Mouse (Mus musculus): ENCODE data around the gene Macrod2.

Gene Macrod2

DNA sequence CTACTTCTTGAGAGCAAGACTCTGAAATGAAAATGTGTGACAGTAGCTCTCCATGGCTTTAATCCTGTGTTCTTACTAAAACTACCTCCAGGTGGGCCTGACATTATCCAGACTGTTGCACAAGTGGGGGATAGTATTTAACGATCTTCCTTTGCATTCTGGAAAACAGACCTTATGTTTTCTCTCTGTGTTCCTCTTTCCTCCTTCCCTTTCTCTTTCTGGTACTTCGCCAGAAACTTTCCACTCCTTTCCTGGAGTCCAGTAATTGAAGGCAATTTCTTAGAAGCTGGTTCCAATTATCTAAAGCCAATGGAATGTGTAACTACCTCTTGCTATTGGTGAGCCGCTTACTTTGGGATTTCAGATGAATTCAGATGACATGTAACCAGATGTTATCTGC, 897.7 kb downstream of the Macrod2 start:
- no peak for DNase-seq (ENCODE audit: low read depth, low spot score)

DNA sequence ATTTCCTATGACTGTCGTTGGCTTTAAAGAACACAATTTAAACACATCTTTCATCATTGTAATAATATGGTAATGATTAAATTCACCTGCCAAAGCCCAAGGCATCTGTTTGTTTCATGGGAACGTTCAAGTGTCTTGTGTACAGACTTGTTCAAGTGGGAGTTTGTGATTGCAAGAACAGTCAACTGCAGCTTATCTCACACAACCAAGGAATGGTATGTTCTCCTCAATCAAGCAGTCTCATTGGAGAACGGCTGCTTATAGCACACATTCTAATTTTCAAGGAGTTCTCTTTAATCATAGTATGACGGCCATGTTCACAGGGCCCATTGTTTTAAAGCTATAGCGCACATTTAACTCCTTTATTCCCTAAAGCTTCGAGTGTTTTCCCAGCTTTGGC, 904.1 kb downstream of the Macrod2 start:
- no peak for DNase-seq (ENCODE audit: low read depth, low spot score)

DNA sequence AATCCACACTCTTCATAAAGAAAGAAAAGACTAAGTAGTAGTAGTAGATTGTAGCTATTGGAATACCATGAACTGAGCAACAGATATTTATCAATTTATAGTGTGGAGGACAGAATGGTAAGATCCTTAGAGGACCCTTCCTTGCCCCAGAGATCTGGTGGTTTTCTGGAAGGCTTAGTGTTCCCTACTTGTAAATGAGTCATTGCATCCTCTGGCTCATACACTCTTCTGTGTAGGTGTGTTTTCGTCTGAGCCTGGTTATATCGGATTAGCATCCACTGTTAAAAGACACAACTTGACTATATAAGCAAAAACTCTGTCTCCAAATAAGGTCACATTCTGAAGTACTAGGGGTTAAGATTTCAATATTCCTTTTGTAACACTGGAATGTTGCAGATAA, 905.9 kb downstream of the Macrod2 start:
- DNase-seq (ENCODE audit: low read depth, low spot score) = no peak

DNA sequence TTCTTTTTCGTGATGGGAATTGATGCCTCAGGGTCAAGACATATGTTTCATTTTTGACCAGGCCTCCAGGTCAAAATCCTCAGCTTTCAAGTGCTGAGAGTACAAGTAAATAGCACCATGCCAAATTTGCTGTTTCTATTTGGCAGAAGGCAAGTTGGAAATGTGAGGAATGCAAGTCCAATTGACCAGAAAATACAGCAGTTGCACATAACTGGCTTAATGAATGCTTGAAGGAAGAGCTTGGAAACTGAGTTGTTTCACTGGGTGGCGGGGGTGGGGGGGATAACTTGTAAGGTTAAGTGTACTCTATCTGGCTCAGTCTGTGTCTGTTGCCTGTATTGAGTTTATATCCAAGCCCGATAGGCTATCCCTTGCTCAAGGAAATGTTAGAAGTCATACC, 913.3 kb downstream of the Macrod2 start:
- DNase-seq (ENCODE audit: low read depth, low spot score) = no peak

DNA sequence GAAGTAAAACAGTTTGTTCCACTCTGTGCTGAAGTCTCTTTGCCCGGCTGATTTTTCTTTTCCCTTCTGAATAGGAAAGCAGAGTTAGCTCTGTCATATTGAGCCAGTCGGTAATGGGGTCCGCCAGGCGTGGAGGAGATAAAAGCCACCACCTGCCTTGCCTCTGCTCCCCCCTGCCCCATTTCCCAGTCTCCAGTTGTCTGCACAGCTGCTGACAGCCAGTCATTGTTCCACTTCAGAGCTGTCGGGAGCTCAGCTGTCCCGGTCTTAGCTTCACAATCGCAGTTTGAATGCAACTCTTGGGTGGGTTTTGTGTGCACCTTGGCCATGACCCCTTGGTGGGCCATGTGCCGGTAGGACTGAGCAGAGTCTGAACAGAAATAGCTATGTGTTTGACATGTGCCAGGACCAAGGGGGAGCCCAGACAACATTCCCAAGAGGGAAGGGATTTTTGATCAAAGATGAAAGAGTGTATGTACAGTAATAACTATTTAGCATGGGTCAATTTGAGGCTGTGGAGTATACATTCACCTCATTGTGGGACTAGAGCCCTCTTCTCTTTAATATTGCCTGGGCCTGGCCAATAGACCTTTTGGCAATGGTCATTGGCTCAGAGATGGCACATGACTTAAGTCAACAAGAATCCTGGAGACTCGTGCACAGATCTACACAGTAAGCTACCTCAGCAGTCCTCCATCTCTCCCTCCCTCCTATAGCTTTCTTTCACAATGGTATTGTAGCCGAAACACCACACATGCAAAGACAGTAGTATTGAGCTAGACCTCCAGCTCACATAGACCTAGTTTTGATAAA, 917.2 kb downstream of the Macrod2 start:
- DNase-seq (ENCODE audit: low read depth, low spot score) = no peak

DNA sequence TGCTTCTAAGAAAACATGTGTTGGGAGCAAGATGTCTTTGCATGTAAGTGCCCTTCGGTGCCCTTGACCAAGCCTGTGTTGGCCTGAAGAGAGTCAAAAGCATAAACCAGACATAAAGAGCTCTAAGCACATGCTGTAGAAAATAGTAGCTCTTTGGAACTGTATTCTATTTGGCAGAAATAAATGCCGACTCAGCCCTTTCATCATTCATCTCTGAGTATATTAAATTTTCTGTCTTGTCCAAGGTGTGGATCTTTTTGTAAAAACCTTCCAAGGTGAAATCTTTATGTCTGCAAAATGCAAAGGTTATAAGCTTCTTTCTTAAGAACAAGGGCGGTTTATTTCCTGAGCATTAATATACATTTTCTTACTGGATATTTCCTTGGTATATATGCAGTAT, 920.2 kb downstream of the Macrod2 start:
- DNase-seq (ENCODE audit: low read depth, low spot score) = no peak

DNA sequence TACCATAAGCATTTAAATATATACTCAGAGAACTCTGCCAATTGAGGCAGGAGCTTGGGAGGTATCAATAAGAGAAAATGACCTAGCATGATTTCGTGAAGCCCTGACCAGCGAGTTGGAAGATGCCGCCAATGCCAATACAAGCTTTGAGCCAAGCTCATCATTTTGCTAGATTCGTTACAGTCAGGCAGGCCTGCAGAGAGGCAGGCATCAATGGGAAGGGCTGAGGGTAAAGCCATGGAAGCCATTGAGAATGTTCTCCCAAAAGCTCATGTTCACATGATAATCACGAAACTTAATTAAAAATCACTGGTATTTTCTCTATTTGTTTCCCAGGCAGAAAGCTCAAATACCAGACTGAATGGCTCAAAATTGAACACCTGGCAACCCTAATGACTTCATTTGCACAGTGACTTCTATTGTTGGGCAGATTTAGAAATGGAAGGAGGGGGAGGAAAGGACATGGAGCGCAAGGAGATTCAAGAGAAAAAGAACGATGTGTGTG, 928.9 kb downstream of the Macrod2 start:
- DNase-seq (ENCODE audit: low read depth, low spot score) = no peak

DNA sequence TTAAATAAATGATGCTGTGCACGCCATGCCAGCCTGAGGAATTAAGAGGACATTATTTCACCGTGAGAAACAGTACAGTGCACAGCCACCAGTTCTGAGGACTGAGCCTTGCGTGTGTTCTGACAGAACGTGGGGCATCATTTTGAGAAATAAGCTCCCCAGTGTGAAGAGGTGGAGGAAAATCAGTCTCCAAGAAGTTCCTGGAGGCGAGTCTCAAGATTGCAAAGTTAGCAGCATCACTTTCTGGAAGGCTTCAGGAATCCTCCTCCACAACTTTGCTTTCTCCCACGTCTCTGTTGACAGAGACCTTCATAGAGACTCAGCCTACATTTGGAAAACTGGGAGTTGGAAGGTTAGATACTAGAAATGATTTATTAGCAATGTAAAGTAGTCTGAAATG, 932.2 kb downstream of the Macrod2 start:
- no peak for DNase-seq (ENCODE audit: low read depth, low spot score)

DNA sequence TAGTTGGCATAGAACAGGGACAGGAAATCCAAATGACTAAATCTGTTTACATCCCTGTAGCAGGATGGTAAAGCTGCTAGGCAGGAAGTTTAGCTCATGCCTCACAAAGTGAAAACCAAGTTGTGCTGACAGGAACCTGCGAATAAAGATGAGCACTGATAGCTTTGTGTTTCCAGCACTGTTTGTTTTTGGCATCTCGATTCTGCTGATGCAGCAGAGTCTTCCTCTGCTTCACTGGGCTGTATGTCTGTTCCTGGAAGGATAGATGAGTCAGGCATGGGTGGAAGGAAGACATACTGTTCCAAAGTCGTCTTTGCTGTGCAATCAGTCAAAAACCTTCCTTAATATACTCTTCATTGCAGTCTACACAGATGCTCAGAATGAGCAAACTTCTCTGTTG, 942.6 kb downstream of the Macrod2 start:
- DNase-seq (ENCODE audit: low read depth, low spot score) = no peak

DNA sequence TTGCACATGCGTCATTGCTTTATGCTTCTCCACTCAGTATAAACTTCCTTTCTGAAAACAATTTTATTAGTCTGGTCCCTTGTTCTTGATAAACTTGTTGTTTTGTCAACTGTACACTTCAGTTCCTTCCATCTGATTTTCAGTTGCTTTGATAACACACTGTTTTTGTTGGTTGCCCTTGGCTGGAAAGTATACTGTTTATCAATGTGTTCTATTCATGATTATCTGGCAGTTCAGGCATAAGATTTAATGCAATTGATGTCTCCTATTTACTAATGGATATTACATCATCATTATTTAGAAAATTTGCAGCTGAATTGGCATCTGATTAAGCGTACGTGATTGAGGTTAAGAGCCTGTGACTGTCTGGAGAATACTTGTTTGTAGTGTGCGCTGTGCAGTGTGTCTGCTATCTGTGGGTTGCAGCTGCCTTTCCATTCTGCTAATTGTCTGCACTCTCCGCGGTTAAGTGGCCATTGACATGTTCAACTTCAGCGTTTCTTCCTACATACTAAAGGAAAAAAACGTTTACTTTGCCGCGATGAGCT, 949.0 kb downstream of the Macrod2 start:
- no peak for DNase-seq (ENCODE audit: low read depth, low spot score)

DNA sequence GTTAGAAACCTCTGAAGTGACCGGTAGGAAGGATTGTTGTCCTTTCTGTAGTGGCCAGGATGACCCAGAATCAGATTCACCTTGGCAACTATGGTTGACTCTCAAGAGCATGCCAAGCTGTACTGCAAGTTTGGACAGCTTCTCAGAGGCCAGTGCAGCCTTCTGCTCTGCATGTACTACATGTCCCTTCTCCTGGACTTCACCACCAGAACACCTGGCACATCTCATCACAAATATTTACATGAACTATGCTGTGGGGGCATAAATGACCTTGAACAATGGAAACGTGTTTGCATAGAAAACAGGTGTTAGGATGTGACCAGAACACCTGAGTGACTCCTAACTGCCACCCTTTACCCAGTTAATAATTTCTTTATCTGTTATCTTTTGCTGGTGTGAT, 957.5 kb downstream of the Macrod2 start:
- no peak for DNase-seq (ENCODE audit: low read depth, low spot score)

DNA sequence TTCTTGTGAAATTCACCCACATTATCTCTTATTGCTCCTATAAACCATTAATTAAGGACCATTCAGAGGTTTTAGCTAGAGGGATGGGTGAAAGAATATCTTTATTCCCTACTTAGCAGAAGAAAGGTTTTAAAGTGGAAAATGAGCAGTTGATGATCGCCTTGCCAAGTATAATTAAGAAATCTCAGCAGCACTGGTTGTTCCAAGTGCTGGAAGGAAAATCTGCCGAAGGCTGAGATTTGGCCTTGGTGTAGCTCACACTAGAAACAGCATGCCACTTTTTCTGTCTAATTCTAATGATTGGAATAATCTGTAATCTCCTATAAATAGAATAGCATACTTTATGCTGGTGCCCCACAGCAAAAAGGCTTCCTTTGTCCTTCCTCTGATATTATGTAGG, 993.5 kb downstream of the Macrod2 start:
- DNase-seq (ENCODE audit: low read depth, low spot score) = no peak

DNA sequence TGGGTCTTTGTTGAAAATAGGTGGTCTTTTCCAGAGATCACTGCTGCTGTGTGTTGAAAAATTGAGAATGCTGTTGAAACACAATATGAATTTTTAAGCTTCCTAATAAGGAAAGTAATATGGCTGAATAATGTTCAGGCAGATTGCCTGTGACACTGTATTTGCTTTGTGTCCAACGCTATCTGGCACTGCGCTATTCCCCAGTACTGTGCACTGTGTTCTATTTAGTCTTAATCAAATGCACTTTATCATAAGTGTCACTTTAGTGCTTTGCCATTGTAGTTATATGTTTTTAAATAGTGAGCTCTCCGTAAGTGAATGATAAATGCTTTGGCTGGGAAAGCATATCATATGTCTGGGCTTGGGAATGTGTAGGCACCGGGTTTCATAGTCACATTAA, 996.1 kb downstream of the Macrod2 start:
- DNase-seq (ENCODE audit: low read depth, low spot score) = no peak

DNA sequence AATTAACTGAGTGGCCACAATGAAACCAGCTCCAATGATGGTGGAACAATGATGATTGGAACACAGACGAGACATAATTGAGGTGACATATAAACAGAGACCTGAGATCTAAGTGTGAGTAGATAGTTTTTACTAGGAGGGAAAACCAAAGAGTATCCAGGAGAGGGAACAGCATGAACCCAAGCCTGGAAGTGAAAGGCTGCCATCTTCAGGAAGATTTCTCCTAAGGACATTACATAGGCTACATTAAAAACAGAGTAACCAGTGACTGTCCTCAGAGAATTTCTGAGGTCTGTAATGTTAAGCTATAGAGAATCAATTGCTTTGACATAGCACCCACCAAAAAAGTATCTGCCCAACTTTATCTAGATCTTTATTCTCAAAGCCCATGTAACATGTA, 999.7 kb downstream of the Macrod2 start:
- no peak for DNase-seq (ENCODE audit: low read depth, low spot score)

DNA sequence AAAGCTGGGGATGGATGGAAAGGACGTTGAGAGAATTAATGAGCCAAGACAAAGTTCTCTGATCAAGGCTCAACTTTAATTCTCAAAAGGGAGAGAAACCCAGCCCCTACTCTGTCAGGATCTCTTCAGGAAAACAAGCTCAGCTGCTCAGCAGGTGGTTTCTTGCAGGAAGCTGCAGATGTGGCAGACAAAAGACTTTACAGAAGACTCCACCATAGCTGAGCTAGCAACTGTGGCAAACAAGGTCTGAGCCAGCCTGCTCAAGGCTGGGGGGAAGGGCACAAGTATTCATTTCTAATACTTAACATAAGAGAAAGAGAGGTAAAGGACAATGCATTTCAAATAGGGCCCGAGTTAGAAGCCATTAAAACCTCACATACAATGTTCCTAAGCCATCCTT, 1013.7 kb downstream of the Macrod2 start:
- DNase-seq (ENCODE audit: low read depth, low spot score) = no peak

DNA sequence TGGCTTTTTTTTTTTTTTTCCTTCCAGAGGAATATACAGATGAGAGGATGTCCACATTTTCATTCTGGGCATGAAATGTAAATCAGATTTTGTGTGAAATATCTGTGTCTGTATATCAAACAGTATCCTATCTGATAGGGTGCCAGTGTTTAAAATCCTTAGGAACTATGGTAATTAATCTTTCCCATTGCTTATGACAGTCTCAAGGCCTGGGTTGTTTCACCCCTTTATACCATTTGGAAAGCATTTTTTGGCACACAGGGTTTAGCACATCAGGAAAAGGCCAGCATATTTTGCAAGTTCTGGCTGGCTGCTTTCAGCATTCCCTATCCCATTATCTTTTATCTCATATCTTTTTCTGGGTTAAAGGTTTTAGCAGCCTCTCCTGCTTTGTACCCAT, 1021.3 kb downstream of the Macrod2 start:
- DNase-seq (ENCODE audit: low read depth, low spot score) = no peak

DNA sequence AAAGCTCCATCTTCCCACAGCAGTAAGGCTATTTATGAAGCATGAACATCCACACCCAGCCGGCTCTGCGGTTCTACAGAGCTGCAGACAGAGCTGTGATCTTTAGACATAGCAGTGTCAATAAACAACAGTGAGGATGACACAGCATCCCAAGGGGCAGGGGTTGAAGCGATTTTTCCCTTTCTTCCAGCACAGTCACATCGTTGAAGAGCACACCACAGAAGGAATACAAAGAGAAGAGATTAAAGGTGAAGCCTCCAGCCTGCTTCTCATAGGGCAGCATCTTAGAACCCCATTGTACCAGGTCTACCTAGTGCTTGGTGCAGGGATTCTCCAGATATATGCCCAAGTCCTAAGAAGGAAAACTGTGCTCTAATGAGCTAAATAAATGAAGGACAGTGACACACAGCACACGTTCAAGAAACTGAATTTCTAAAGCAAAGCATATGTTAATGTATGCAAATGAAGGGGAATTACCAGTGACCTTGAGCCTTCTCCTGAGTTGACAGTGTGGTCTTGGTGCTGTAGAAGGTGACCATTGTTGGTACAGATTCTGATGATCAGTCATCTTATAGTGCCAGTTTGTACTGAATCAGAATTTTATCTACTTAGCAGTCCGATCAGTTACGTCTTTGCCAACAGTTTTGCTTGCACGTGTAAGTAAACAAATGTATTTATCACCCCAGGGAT, 1021.9 kb downstream of the Macrod2 start:
- DNase-seq (ENCODE audit: low read depth, low spot score) = no peak

DNA sequence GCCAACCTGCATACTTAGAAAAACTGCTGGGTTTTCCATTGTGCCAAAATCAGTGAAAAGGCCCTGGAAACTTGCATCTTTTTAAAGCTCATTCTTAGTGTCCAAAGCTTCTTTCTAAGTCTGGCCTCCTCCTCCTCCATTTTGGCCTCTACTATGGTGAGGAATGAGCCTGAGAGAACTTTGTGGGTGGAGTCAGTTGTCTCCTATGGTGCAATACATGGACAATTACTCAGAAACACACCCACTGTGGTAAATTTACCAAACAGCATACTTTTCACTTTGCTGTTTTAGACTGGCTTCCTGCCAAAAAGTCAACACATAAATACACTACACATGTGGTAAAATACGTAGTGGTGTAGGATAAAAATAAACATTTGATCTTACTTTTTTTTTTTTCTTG, 1024.7 kb downstream of the Macrod2 start:
- DNase-seq (ENCODE audit: low read depth, low spot score) = no peak

DNA sequence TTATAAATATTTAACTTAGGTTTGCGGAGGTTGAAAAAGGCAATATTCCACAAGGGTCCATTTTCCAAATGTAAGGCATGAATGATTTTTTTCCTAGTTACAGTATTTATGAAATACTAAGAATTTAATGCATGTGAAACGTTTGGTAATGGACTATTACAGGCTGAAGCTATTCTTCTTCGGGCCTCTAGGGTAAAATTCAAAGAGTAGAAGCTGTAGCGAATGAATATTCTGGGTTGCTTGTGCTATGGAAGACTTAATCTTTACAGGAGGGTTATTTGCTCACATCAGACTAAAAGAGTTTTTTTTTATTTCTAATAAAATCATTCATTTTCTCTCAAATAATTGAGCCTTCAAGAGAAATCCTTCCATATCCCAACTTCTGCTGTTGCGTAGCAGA, 1039.0 kb downstream of the Macrod2 start:
- DNase-seq (ENCODE audit: low read depth, low spot score) = no peak

DNA sequence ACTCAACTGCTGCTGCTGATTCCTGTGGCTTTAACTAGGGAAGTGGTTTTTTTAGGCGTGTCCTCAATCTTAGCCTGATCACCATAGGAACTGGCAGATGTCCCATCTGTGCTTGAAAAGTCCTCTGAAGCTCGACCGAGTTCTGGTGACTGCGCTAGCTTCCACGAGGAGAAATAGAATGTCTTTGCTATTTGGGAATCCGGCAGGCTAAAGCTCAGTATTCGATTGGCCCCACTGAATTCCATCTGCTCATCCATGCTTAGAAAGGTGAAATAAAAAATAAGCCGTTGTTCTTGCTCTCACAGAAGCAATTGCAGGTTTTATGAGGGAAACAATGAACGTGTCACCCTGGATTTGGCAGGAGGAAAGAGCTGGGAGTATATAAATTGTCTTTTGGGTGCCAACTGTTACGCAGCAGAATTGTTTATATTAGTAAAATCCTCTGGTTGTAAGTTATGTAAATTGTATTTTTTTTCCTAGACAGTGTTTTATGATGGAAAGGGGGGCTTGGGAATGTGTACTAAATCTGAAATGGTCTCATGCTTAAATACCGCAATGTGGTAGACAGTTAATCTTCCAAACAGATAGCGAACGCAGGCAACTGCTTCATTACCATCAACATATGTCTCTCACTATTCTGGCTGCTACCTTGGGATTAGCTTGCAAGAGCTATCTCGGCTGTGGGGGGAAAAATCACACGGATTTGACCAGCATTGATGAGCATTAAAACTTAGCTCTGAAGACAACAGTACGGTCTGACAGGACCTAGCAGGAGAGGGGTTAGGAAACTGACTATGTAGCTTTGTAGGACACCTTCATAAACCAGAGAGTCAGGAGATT, 1039.8 kb downstream of the Macrod2 start:
- DNase-seq (ENCODE audit: low read depth, low spot score) = no peak

DNA sequence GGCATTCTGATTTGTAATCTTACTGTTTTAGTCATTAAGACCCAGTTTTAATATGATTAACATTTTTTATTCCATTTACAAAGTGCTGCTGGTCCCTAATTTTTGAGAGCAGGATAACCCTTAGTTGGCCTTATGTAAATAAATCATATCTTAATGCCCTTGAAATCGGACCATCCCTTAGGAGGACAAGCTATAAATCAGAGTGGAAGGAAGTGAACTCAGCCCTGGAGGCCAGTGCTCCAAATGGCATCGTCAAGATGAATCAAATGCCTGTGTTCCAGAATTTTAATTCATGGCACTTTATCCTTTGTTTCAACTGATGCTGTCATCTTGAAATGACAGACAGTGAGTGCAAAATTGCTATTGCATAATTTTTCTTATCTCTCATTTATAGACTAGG, 1046.8 kb downstream of the Macrod2 start:
- DNase-seq (ENCODE audit: low read depth, low spot score) = no peak

DNA sequence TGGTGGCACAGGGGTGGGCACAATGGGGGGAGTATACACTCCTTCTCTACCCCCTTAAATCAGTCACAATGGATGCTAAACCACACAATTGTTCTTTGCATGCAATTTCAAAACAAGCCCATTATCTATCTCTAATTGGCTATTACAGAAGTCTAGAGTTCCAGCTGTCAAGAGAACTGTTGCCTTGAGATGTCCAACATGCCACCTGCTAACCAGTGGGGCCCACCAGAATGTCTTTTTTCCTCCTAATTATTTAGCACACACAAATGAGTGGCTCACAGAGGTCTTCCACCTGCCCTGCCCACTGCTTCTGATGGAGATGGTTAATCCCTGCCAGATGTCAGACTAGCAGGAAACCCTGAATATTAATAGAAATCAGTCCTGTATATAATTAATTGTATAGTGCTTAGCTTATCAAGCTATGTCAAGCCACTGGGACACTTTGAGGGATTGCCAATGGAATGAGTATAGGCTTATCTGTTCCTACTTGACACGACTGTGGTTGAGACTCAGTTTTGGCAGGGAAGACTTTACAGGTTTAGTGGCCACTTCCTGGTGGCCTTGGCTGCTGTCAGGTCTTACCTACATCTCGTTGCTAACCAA, 1054.1 kb downstream of the Macrod2 start:
- no peak for DNase-seq (ENCODE audit: low read depth, low spot score)

All from retina, postnatal 7 days (tissue).